Mouse (Mus musculus) heart, postnatal 0 days (tissue): ENCODE measurements around the gene Ptrh1. TPM values are rescaled to one million over a fixed set of nuclear protein-coding genes. Genes with fewer than 3 reads are reported as not detected.

Experiments used
- ATAC-seq: fragments of 200-750 bp; cut with Nextera tagmentation; 2 replicates; pipeline ENCODE4 v1.8.0; 2017; ENCODE audit warnings: low read depth, moderate number of reproducible peaks, moderate library complexity; ENCODE audit not compliant: insufficient read depth
- DNase-seq: peaks from one replicate; pipeline ENCODE4 v3.0.0-alpha.2; 2016; ENCODE audit warnings: low spot score
- H3K27ac ChIP-seq: fragments of 300-500 bp; sonication (generic); 2 replicates; pipeline ENCODE4 v1.5.1; 2014; ENCODE audit warnings: low read depth, mild to moderate bottlenecking
- H3K27me3 ChIP-seq: fragments of 300-500 bp; sonication (generic); 2 replicates; pipeline ENCODE4 v1.6.1; 2014; ENCODE audit warnings: low read length, mixed read lengths; ENCODE audit not compliant: control insufficient read depth, insufficient read depth
- H3K36me3 ChIP-seq: fragments of 300-500 bp; sonication (generic); replicated peaks from 2 replicates; pipeline ENCODE4 v1.6.1; 2014; ENCODE audit warnings: low read length, mixed read lengths; ENCODE audit not compliant: control insufficient read depth, insufficient read depth
- H3K4me1 ChIP-seq: fragments of 300-500 bp; sonication (generic); 2 replicates; pipeline ENCODE4 v1.6.1; 2014; ENCODE audit warnings: antibody characterized with exemption; ENCODE audit not compliant: control insufficient read depth, insufficient read depth
- H3K4me2 ChIP-seq: fragments of 300-500 bp; sonication (generic); 2 replicates; pipeline ENCODE4 v1.6.1; 2014; ENCODE audit warnings: low read depth, mild to moderate bottlenecking, low read length, moderate library complexity
- H3K4me3 ChIP-seq: fragments of 300-500 bp; sonication (generic); 2 replicates; pipeline ENCODE4 v1.5.1; 2014; ENCODE audit warnings: low read depth, low read length
- H3K9ac ChIP-seq: fragments of 300-500 bp; sonication (generic); replicated peaks from 2 replicates; pipeline ENCODE4 v1.6.1; 2014; ENCODE audit warnings: low read depth, low read length, mixed read lengths
- H3K9me3 ChIP-seq: fragments of 300-500 bp; sonication (generic); replicated peaks from 2 replicates; pipeline ENCODE4 v1.6.1; 2016; ENCODE audit warnings: low read length; ENCODE audit not compliant: control insufficient read depth
- CTCF ChIP-seq: IDR thresholded peaks from 2 replicates; pipeline ENCODE4 v1.5.1; 2016; ENCODE audit warnings: antibody characterized with exemption, control low read depth, low read depth
- EP300 ChIP-seq: IDR thresholded peaks from 2 replicates; pipeline ENCODE4 v1.6.1; 2016; ENCODE audit warnings: antibody characterized with exemption, low read depth
- WGBS: fragments of 180-500 bp; shearing (Covaris S2); extraction: QIAGEN DNeasy Blood & Tissue Kit; methylation state at CpG from one replicate; pipeline ENCODE4 v1.1.7; 2014; 5-methylcytosine and 5-hydroxymethylcytosine counted together
- polyA plus RNA-seq: library from polyadenylated mRNA; unstranded; fragments of >200 nt; fragmentation: Nextera tagmentation; extraction: Ambion mirVana; gene quantifications from 2 replicates; pipeline ENCODE4 v1.2.1, GENCODE M21; 2015
- total RNA-seq: library from RNA; depleted of rRNA; stranded (reverse); fragments of >200 nt; gene quantifications from 2 replicates; pipeline ENCODE4 v1.2.3, GENCODE M21; 2014; ENCODE audit warnings: low replicate concordance

Ptrh1 gene
- total and polyA plus RNA-seq, 2 experiments from 2014 or later = 2.9 to 4.8 TPM

GRCm38 (mm10) chr2:32795748-32796418 lies 20.3 kb downstream of the Ptrh1 start:
- Histone ChIP-seq H3K4me2 (no peak overlapping the region), H3K27ac (no peak overlapping the region), H3K36me3 (peaks cover 54% of the 10 kb centered on the region), H3K27me3 (no peaks in the 10 kb centered on the region), H3K9me3 (no peaks in the 10 kb centered on the region), H3K4me3 (no peak overlapping the region), H3K4me1 (0 out of 2 replicates have a peak, but pooled peaks cover 4% of the 10 kb centered on the region), H3K9ac (no peak overlapping the region)
- DNase-seq (no peak), ATAC-seq (no peak)
- TF ChIP-seq CTCF = no peak
- no peak for TF ChIP-seq EP300
- 89% methylated on average over 13 of the region's 13 CpGs for WGBS

- Histone ChIP-seq H3K4me1 (0 out of 2 replicates have a peak, but pooled peaks cover 4% of the 10 kb centered on the region), H3K27me3 (no peaks in the 10 kb centered on the region), H3K4me3 (no peak overlapping the region), H3K9me3 (no peaks in the 10 kb centered on the region), H3K27ac (peak overlapping the region; percentile 60), H3K36me3 (peaks cover 71% of the 10 kb centered on the region), H3K9ac (no peak overlapping the region), H3K4me2 (no peak overlapping the region)
- no peak for TF ChIP-seq CTCF
- no peak for TF ChIP-seq EP300
- ATAC-seq = peak; percentile 65
- WGBS = 29% methylated on average over 10 of the region's 10 CpGs
- peak; percentile 45 for DNase-seq
These were observed 22.8 kb downstream of the Ptrh1 start for GRCm38 (mm10) chr2:32798251-32798962.

- no peak overlapping the region for H3K27ac ChIP-seq
- no peaks in the 10 kb centered on the region for H3K4me1 ChIP-seq
- ATAC-seq (no peak), DNase-seq (no peak)
- H3K9ac ChIP-seq = no peak overlapping the region
- no peak for TF ChIP-seq CTCF
- TF ChIP-seq EP300 = no peak
- no peak overlapping the region for H3K4me3 ChIP-seq
- no peaks in the 10 kb centered on the region for H3K27me3 ChIP-seq
- H3K4me2 ChIP-seq = no peak overlapping the region
- H3K36me3 ChIP-seq = peaks cover 57% of the 10 kb centered on the region
- WGBS = 86% methylated on average over 14 of the region's 14 CpGs
- no peaks in the 10 kb centered on the region for H3K9me3 ChIP-seq
These were observed 33.4 kb downstream of the Ptrh1 start for GRCm38 (mm10) chr2:32808816-32809566.

DNA sequence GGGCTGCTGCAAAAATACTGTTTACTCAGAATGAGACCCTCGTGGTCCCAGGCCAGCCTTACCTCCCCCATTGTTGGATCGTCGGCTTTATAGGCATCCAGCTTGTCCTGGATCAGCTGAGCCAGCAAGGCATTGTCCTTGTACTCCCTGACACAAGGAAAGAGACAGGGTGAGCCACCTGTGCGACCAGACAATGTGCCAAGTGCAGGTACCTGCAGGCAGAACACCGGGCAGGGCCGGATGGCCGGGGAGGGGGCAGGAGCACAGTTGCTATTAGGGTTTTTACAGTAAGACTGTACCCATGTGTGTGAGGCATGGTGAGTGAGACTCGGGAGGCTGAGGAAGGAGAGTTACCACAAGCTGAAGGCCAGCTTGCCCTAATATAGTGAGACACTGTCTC lies 36.4 kb downstream of the Ptrh1 start:
- no peak overlapping the region for H3K27ac ChIP-seq
- no peak overlapping the region for H3K4me3 ChIP-seq
- peaks cover 58% of the 10 kb centered on the region for H3K36me3 ChIP-seq
- TF ChIP-seq EP300 = no peak
- TF ChIP-seq CTCF = no peak
- H3K4me2 ChIP-seq = no peak overlapping the region
- no peaks in the 10 kb centered on the region for H3K27me3 ChIP-seq
- no peaks in the 10 kb centered on the region for H3K9me3 ChIP-seq
- 90% methylated on average over 8 of the region's 8 CpGs for WGBS
- H3K4me1 ChIP-seq = no peaks in the 10 kb centered on the region
- ATAC-seq = no peak
- no peak for DNase-seq
- no peak overlapping the region for H3K9ac ChIP-seq

DNA sequence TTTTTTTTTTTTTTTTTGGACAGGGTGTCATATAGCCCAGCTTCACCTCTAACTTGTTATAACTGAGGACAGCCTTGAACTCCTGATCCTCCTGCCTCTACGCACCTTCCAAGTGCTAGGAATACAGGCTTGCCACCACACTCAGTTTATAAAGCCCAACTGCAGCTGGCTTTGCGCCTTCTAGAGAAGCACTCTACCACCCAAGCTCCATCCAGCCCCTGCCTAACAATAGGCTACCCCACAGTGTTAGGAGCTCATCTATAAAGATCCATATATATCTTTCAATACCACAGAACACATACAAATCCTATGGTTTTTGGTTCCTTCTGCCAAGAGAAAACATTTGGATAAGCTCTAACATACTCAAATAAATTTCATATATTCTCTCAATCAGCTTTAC lies 40.9 kb downstream of the Ptrh1 start:
- TF ChIP-seq CTCF (no peak), EP300 (no peak)
- no peak for DNase-seq
- Histone ChIP-seq H3K9ac (no peak overlapping the region), H3K4me1 (no peaks in the 10 kb centered on the region), H3K36me3 (peaks cover 52% of the 10 kb centered on the region), H3K9me3 (no peaks in the 10 kb centered on the region), H3K4me3 (no peak overlapping the region), H3K4me2 (no peak overlapping the region), H3K27ac (no peak overlapping the region), H3K27me3 (no peaks in the 10 kb centered on the region)
- ATAC-seq = no peak
- WGBS = 92% methylated on average over 2 of the region's 2 CpGs
